Mouse (Mus musculus): ENCODE data around the gene Gm10944.

The Gm10944 gene

GRCm38 (mm10) chr10:10681048-10681447 lies at the start of gene Gm10944:
TSS of gene Gm10944 (plus strand) at chr10:10681348.
- DNase-seq (ENCODE audit: low spot score in 2 of 2), result no peak

- DNase-seq (ENCODE audit: low spot score in 2 of 2), result no peak
Observed at GRCm38 (mm10) chr10:10655991-10656390, 25.2 kb upstream of the Gm10944 start.

GRCm38 (mm10) chr10:10656621-10657020 lies 24.5 kb upstream of the Gm10944 start:
- DNase-seq (ENCODE audit: low spot score in 2 of 2), result no peak

- DNase-seq (ENCODE audit: low spot score in 2 of 2), result no peak
Observed at GRCm38 (mm10) chr10:10659161-10659560, 22.0 kb upstream of the Gm10944 start.

GRCm38 (mm10) chr10:10659976-10660375 lies 21.2 kb upstream of the Gm10944 start:
- DNase-seq (ENCODE audit: low spot score in 2 of 2), result no peak

GRCm38 (mm10) chr10:10688907-10689667 lies 7.9 kb downstream of the Gm10944 start:
- DNase-seq (ENCODE audit: low spot score in 2 of 2), result peak; percentile 58 to 64

- DNase-seq (ENCODE audit: low spot score in 2 of 2), result no peak
Observed at GRCm38 (mm10) chr10:10689668-10690223, 8.6 kb downstream of the Gm10944 start.

GRCm38 (mm10) chr10:10697497-10697896 lies 16.3 kb downstream of the Gm10944 start:
- peak in 1 of 2 experiments; percentile 66 for DNase-seq (ENCODE audit: low spot score in 2 of 2)

GRCm38 (mm10) chr10:10700903-10701302 lies 19.8 kb downstream of the Gm10944 start:
- DNase-seq (ENCODE audit: low spot score in 2 of 2), result no peak

GRCm38 (mm10) chr10:10701326-10701725 lies 20.2 kb downstream of the Gm10944 start:
- DNase-seq (ENCODE audit: low spot score in 2 of 2), result no peak

GRCm38 (mm10) chr10:10708031-10708430 lies 26.9 kb downstream of the Gm10944 start:
- DNase-seq (ENCODE audit: low spot score in 2 of 2), result no peak

GRCm38 (mm10) chr10:10710359-10710758 lies 29.2 kb downstream of the Gm10944 start:
- DNase-seq (ENCODE audit: low spot score in 2 of 2), result no peak

- DNase-seq (ENCODE audit: low spot score in 2 of 2), result no peak
Observed at GRCm38 (mm10) chr10:10710837-10711236, 29.7 kb downstream of the Gm10944 start.

- no peak for DNase-seq (ENCODE audit: low spot score in 2 of 2)
Observed at GRCm38 (mm10) chr10:10726501-10726900, 45.4 kb downstream of the Gm10944 start.

Measured in right cerebral cortex, adult 2 months (tissue).